Mouse (Mus musculus): ENCODE data around the gene Treml2. TPM values are rescaled to one million over a fixed set of nuclear protein-coding genes. Genes with fewer than 3 reads are reported as not detected.

Gene Treml2
- polyA plus RNA-seq, 1 experiment from 2014 or later, result 4.8 TPM

GRCm38 (mm10) chr17:48325093-48325492, 25.8 kb downstream of the Treml2 start:
- no peaks in the 10 kb centered on the region for H3K36me3 ChIP-seq (ENCODE audit: control insufficient read depth, insufficient read depth, low read length)
- H3K27ac ChIP-seq (ENCODE audit: low read depth, low read length), result no peak overlapping the region
- no peak overlapping the region for H3K9ac ChIP-seq (ENCODE audit: low read depth, low read length)
- peaks cover 12% of the 10 kb centered on the region for H3K4me1 ChIP-seq (replicated peaks; ENCODE audit: control insufficient read depth, insufficient read depth, low read length)
- DNase-seq (ENCODE audit: low spot score), result no peak
- H3K4me3 ChIP-seq (ENCODE audit: low read depth, low read length), result no peak overlapping the region
- WGBS, result 87% methylated on average over 6 of the region's 6 CpGs
- ATAC-seq (replicated peaks; ENCODE audit: low FRiP score), result no peak
- no peaks in the 10 kb centered on the region for H3K27me3 ChIP-seq (replicated peaks; ENCODE audit: control insufficient read depth, insufficient read depth, low read length)
- no peaks in the 10 kb centered on the region for H3K9me3 ChIP-seq (ENCODE audit: control insufficient read depth, low read length)
- no peak overlapping the region for H3K4me2 ChIP-seq

- H3K4me1 ChIP-seq (replicated peaks; ENCODE audit: control insufficient read depth, insufficient read depth, low read length), result peaks cover 12% of the 10 kb centered on the region
- no peak for DNase-seq (ENCODE audit: low spot score)
- H3K4me2 ChIP-seq, result no peak overlapping the region
- H3K9me3 ChIP-seq (ENCODE audit: control insufficient read depth, low read length), result no peaks in the 10 kb centered on the region
- H3K36me3 ChIP-seq (ENCODE audit: control insufficient read depth, insufficient read depth, low read length), result no peaks in the 10 kb centered on the region
- H3K27ac ChIP-seq (ENCODE audit: low read depth, low read length), result no peak overlapping the region
- no peak overlapping the region for H3K9ac ChIP-seq (ENCODE audit: low read depth, low read length)
- 76% methylated on average over 11 of the region's 11 CpGs for WGBS
- no peak overlapping the region for H3K4me3 ChIP-seq (ENCODE audit: low read depth, low read length)
- ATAC-seq (replicated peaks; ENCODE audit: low FRiP score), result no peak
- H3K27me3 ChIP-seq (replicated peaks; ENCODE audit: control insufficient read depth, insufficient read depth, low read length), result no peaks in the 10 kb centered on the region
Observed at GRCm38 (mm10) chr17:48325638-48326037, 26.3 kb downstream of the Treml2 start.

- Histone ChIP-seq H3K36me3 (ENCODE audit: control insufficient read depth, insufficient read depth, low read length) (no peaks in the 10 kb centered on the region), H3K9me3 (ENCODE audit: control insufficient read depth, low read length) (no peaks in the 10 kb centered on the region), H3K9ac (ENCODE audit: low read depth, low read length) (no peak overlapping the region), H3K4me2 (no peak overlapping the region), H3K4me1 (replicated peaks; ENCODE audit: control insufficient read depth, insufficient read depth, low read length) (peaks cover 8% of the 10 kb centered on the region; the same call in 1 of the 2 replicates), H3K4me3 (ENCODE audit: low read depth, low read length) (no peak overlapping the region), H3K27me3 (replicated peaks; ENCODE audit: control insufficient read depth, insufficient read depth, low read length) (no peaks in the 10 kb centered on the region), H3K27ac (ENCODE audit: low read depth, low read length) (no peak overlapping the region)
- ATAC-seq (replicated peaks; ENCODE audit: low FRiP score), result no peak
- 84% methylated on average over 4 of the region's 4 CpGs for WGBS
- DNase-seq (ENCODE audit: low spot score), result no peak
Observed at GRCm38 (mm10) chr17:48326656-48327055, 27.4 kb downstream of the Treml2 start.

- no peaks in the 10 kb centered on the region for H3K27me3 ChIP-seq (replicated peaks; ENCODE audit: control insufficient read depth, insufficient read depth, low read length)
- no peaks in the 10 kb centered on the region for H3K9me3 ChIP-seq (ENCODE audit: control insufficient read depth, low read length)
- DNase-seq (ENCODE audit: low spot score) (no peak), ATAC-seq (replicated peaks; ENCODE audit: low FRiP score) (no peak)
- H3K4me1 ChIP-seq (replicated peaks; ENCODE audit: control insufficient read depth, insufficient read depth, low read length), result no peaks in the 10 kb centered on the region
- H3K9ac ChIP-seq (ENCODE audit: low read depth, low read length), result no peak overlapping the region
- no peak overlapping the region for H3K27ac ChIP-seq (ENCODE audit: low read depth, low read length)
- no peaks in the 10 kb centered on the region for H3K36me3 ChIP-seq (ENCODE audit: control insufficient read depth, insufficient read depth, low read length)
- 84% methylated on average over 2 of the region's 2 CpGs for WGBS
- no peak overlapping the region for H3K4me3 ChIP-seq (ENCODE audit: low read depth, low read length)
- H3K4me2 ChIP-seq, result no peak overlapping the region
Observed at GRCm38 (mm10) chr17:48332524-48332923, 33.2 kb downstream of the Treml2 start.

GRCm38 (mm10) chr17:48334186-48334585, 34.9 kb downstream of the Treml2 start:
- Histone ChIP-seq H3K9me3 (ENCODE audit: control insufficient read depth, low read length) (no peaks in the 10 kb centered on the region), H3K4me1 (replicated peaks; ENCODE audit: control insufficient read depth, insufficient read depth, low read length) (no peaks in the 10 kb centered on the region), H3K4me2 (no peak overlapping the region), H3K36me3 (ENCODE audit: control insufficient read depth, insufficient read depth, low read length) (no peaks in the 10 kb centered on the region), H3K4me3 (ENCODE audit: low read depth, low read length) (no peak overlapping the region), H3K27ac (ENCODE audit: low read depth, low read length) (no peak overlapping the region), H3K9ac (ENCODE audit: low read depth, low read length) (no peak overlapping the region), H3K27me3 (replicated peaks; ENCODE audit: control insufficient read depth, insufficient read depth, low read length) (no peaks in the 10 kb centered on the region)
- WGBS, result 89% methylated on average over 4 of the region's 4 CpGs
- no peak for DNase-seq (ENCODE audit: low spot score)
- no peak for ATAC-seq (replicated peaks; ENCODE audit: low FRiP score)

GRCm38 (mm10) chr17:48336857-48337256, 37.6 kb downstream of the Treml2 start:
- 3% methylated on average over 6 of the region's 6 CpGs for WGBS
- Histone ChIP-seq H3K27ac (ENCODE audit: low read depth, low read length) (no peak overlapping the region), H3K36me3 (ENCODE audit: control insufficient read depth, insufficient read depth, low read length) (no peaks in the 10 kb centered on the region), H3K4me3 (ENCODE audit: low read depth, low read length) (no peak overlapping the region), H3K4me2 (no peak overlapping the region), H3K9ac (ENCODE audit: low read depth, low read length) (no peak overlapping the region), H3K9me3 (ENCODE audit: control insufficient read depth, low read length) (no peaks in the 10 kb centered on the region), H3K4me1 (replicated peaks; ENCODE audit: control insufficient read depth, insufficient read depth, low read length) (no peaks in the 10 kb centered on the region; the same call in none of the 2 replicates), H3K27me3 (replicated peaks; ENCODE audit: control insufficient read depth, insufficient read depth, low read length) (no peaks in the 10 kb centered on the region)
- ATAC-seq (replicated peaks; ENCODE audit: low FRiP score) (peak; percentile 67; the same call in 1 of the 2 replicates), DNase-seq (ENCODE audit: low spot score) (peak; percentile 82)

- no peaks in the 10 kb centered on the region for H3K9me3 ChIP-seq (ENCODE audit: control insufficient read depth, low read length)
- no peaks in the 10 kb centered on the region for H3K36me3 ChIP-seq (ENCODE audit: control insufficient read depth, insufficient read depth, low read length)
- no peak overlapping the region for H3K9ac ChIP-seq (ENCODE audit: low read depth, low read length)
- no peak overlapping the region for H3K27ac ChIP-seq (ENCODE audit: low read depth, low read length)
- no peak overlapping the region for H3K4me2 ChIP-seq
- no peaks in the 10 kb centered on the region; the same call in none of the 2 replicates for H3K4me1 ChIP-seq (replicated peaks; ENCODE audit: control insufficient read depth, insufficient read depth, low read length)
- H3K27me3 ChIP-seq (replicated peaks; ENCODE audit: control insufficient read depth, insufficient read depth, low read length), result no peaks in the 10 kb centered on the region
- DNase-seq (ENCODE audit: low spot score) (no peak), ATAC-seq (replicated peaks; ENCODE audit: low FRiP score) (no peak)
- no peak overlapping the region for H3K4me3 ChIP-seq (ENCODE audit: low read depth, low read length)
- 93% methylated on average over 1 of the region's 1 CpGs for WGBS
Observed at GRCm38 (mm10) chr17:48340267-48340666, 41.0 kb downstream of the Treml2 start.

GRCm38 (mm10) chr17:48341947-48342346, 42.6 kb downstream of the Treml2 start:
- Histone ChIP-seq H3K36me3 (ENCODE audit: control insufficient read depth, insufficient read depth, low read length) (no peaks in the 10 kb centered on the region), H3K4me2 (no peak overlapping the region), H3K27me3 (replicated peaks; ENCODE audit: control insufficient read depth, insufficient read depth, low read length) (no peaks in the 10 kb centered on the region), H3K4me1 (replicated peaks; ENCODE audit: control insufficient read depth, insufficient read depth, low read length) (no peaks in the 10 kb centered on the region; the same call in none of the 2 replicates), H3K9ac (ENCODE audit: low read depth, low read length) (no peak overlapping the region), H3K4me3 (ENCODE audit: low read depth, low read length) (no peak overlapping the region), H3K27ac (ENCODE audit: low read depth, low read length) (peak overlapping the region; percentile 44; the same call in 1 of the 2 replicates), H3K9me3 (ENCODE audit: control insufficient read depth, low read length) (no peaks in the 10 kb centered on the region)
- DNase-seq (ENCODE audit: low spot score) (no peak), ATAC-seq (replicated peaks; ENCODE audit: low FRiP score) (peak; percentile 63)
- WGBS, result 37% methylated on average over 3 of the region's 3 CpGs

GRCm38 (mm10) chr17:48343065-48343464, 43.8 kb downstream of the Treml2 start:
- no peak overlapping the region for H3K9ac ChIP-seq (ENCODE audit: low read depth, low read length)
- H3K4me2 ChIP-seq, result no peak overlapping the region
- no peaks in the 10 kb centered on the region for H3K27me3 ChIP-seq (replicated peaks; ENCODE audit: control insufficient read depth, insufficient read depth, low read length)
- H3K4me1 ChIP-seq (replicated peaks; ENCODE audit: control insufficient read depth, insufficient read depth, low read length), result no peaks in the 10 kb centered on the region; the same call in none of the 2 replicates
- no peak overlapping the region for H3K27ac ChIP-seq (ENCODE audit: low read depth, low read length)
- H3K4me3 ChIP-seq (ENCODE audit: low read depth, low read length), result no peak overlapping the region
- no peak for ATAC-seq (replicated peaks; ENCODE audit: low FRiP score)
- no peaks in the 10 kb centered on the region for H3K36me3 ChIP-seq (ENCODE audit: control insufficient read depth, insufficient read depth, low read length)
- no peaks in the 10 kb centered on the region for H3K9me3 ChIP-seq (ENCODE audit: control insufficient read depth, low read length)
- DNase-seq (ENCODE audit: low spot score), result no peak
- 69% methylated on average over 2 of the region's 2 CpGs for WGBS

All from liver, embryonic 11.5 days (tissue).